Mouse (Mus musculus): Measurements from ENCODE around the gene Atp2b2. TPM values are rescaled to one million over a fixed set of nuclear protein-coding genes. Genes with fewer than 3 reads are reported as not detected.

Atp2b2 gene
- total and polyA plus RNA-seq, 3 experiments: 0.04 TPM; not detected in 2

DNA sequence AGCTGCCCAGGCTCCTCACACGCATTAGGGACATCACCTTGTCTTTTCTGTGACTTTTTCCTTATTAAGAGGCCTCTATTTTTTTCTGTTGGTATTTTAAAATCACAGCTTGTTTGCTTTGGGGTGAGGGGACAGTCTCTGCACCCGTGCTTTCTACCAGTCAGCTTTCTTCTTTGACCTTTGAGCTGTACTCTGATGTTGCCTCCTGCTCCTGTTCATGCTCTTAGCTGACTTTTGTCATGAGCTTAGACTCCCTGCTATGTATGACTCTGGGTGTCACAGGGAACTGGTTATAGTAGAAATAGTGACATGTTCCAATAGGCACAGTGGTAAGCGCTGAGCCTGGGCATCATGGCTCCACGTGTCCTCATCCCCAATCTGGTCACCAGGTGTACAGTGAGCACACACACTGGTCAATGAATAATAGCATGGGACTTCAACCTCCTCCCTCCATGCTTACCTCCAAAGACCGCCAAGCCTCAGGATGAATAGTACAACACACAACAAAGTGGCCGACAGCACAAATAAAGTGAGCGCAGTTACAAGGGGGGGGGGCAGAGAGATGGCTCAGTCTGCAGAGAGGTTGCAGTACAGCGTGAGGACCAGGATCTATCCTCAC lies 163.8 kb downstream of the Atp2b2 start:
- Histone ChIP-seq H3K9me3 (replicated peaks; ENCODE audit: insufficient read depth, low read length) (no peaks in the 10 kb centered on the region), H3K9ac (ENCODE audit: control insufficient read depth, low read depth, low read length, poor library complexity, severe bottlenecking) (no peak overlapping the region), H3K4me3 (ENCODE audit: control insufficient read depth in 1 of 2, insufficient read depth in 1 of 2, low read depth in 2 of 2, low read length in 2 of 2) (no peak overlapping the region), H3K79me2 (ENCODE audit: control insufficient read depth, insufficient read depth, low read length, poor library complexity) (no peaks in the 10 kb centered on the region), H3K27ac (ENCODE audit: control insufficient read depth, low read depth, low read length) (no peak overlapping the region), H3K36me3 (ENCODE audit: control insufficient read depth in 1 of 2, insufficient read depth in 2 of 2, low read length in 2 of 2) (no peaks in the 10 kb centered on the region), H3K27me3 (ENCODE audit: control insufficient read depth in 1 of 2, insufficient read depth in 2 of 2, low read length in 2 of 2) (no peaks in the 10 kb centered on the region), H3K4me1 (ENCODE audit: control insufficient read depth in 1 of 2, insufficient read depth in 2 of 2, low read length in 2 of 2) (no peaks in the 10 kb centered on the region)
- DNase-seq (ENCODE audit: low read depth, low spot score): no peak
- no peak for TF ChIP-seq MXI1 (IDR thresholded peaks at IDR 0.05; ENCODE audit: low read depth, low read length)
- TF ChIP-seq GABPA (IDR thresholded peaks at IDR 0.05; ENCODE audit: low read depth, low read length): no peak

DNA sequence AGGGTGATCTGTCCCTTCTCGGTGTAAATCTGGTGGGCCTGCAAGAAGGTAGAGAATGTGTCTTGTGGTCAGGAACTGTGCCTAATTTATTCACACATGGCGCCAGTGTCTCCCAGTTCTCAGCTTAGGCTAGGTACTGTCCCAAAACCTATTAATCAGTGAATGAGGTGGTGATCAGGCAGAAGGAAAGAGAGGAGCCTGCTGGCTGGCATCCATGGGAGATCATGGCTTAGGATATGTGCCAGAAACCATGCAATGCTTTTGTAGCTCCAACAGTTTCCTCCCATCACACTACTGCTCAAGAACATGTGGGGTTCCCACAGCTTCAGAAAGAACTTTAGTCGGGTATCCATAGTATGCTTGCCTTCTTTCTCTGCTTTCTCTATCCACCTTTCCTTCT lies 165.8 kb downstream of the Atp2b2 start:
- TF ChIP-seq USF1 (IDR thresholded peaks at IDR 0.05; ENCODE audit: low read depth, low read length) (no peak), MAFK (IDR thresholded peaks at IDR 0.05; ENCODE audit: borderline replicate concordance, low read depth, low read length) (no peak), GABPA (IDR thresholded peaks at IDR 0.05; ENCODE audit: low read depth, low read length) (no peak), SMC3 (IDR thresholded peaks at IDR 0.05; ENCODE audit: low read depth, low read length) (no peak), SIN3A (IDR thresholded peaks at IDR 0.05; ENCODE audit: low read length) (no peak), POLR2AphosphoS5 (IDR thresholded peaks at IDR 0.05; ENCODE audit: borderline replicate concordance, low read depth, low read length) (no peak), MAZ (IDR thresholded peaks at IDR 0.05; ENCODE audit: low read depth, low read length) (no peak), ZMIZ1 (IDR thresholded peaks at IDR 0.05; ENCODE audit: low read depth, low read length) (no peak), TCF12 (IDR thresholded peaks at IDR 0.05; ENCODE audit: low read depth, low read length) (no peak), ZC3H11A (IDR thresholded peaks at IDR 0.05; ENCODE audit: low read depth, low read length) (no peak), JUND (IDR thresholded peaks at IDR 0.05; ENCODE audit: low read depth, low read length) (no peak), MYC (IDR thresholded peaks at IDR 0.05; ENCODE audit: low read depth, low read length) (no peak), CTCF (IDR thresholded peaks at IDR 0.05 in 2 of 3, conservative IDR thresholded peaks at IDR 0.05 in 1 of 3; ENCODE audit: control insufficient read depth in 1 of 3, insufficient read depth in 1 of 3, low read depth in 2 of 3, low read length in 3 of 3, poor library complexity in 1 of 3, severe bottlenecking in 1 of 3) (no peak), ELF1 (IDR thresholded peaks at IDR 0.05; ENCODE audit: low read depth, low read length) (no peak), NELFE (IDR thresholded peaks at IDR 0.05; ENCODE audit: low read depth, low read length) (no peak)
- H3K4me3 ChIP-seq (ENCODE audit: control insufficient read depth in 1 of 2, insufficient read depth in 1 of 2, low read depth in 2 of 2, low read length in 2 of 2): no peak overlapping the region
- H3K9ac ChIP-seq (ENCODE audit: control insufficient read depth, low read depth, low read length, poor library complexity, severe bottlenecking): no peak overlapping the region
- H3K9me3 ChIP-seq (replicated peaks; ENCODE audit: insufficient read depth, low read length): no peaks in the 10 kb centered on the region
- DNase-seq (ENCODE audit: low read depth, low spot score): no peak
- no peaks in the 10 kb centered on the region for H3K27me3 ChIP-seq (ENCODE audit: control insufficient read depth in 1 of 2, insufficient read depth in 2 of 2, low read length in 2 of 2)
- no peaks in the 10 kb centered on the region for H3K79me2 ChIP-seq (ENCODE audit: control insufficient read depth, insufficient read depth, low read length, poor library complexity)
- H3K4me1 ChIP-seq (ENCODE audit: control insufficient read depth in 1 of 2, insufficient read depth in 2 of 2, low read length in 2 of 2): no peaks in the 10 kb centered on the region
- H3K27ac ChIP-seq (ENCODE audit: control insufficient read depth, low read depth, low read length): no peak overlapping the region
- no peaks in the 10 kb centered on the region for H3K36me3 ChIP-seq (ENCODE audit: control insufficient read depth in 1 of 2, insufficient read depth in 2 of 2, low read length in 2 of 2)

Measured in MEL (cell line).